Comparison of ENCODE assay signal across 21 mouse cellular contexts in the genomic region with DNA sequence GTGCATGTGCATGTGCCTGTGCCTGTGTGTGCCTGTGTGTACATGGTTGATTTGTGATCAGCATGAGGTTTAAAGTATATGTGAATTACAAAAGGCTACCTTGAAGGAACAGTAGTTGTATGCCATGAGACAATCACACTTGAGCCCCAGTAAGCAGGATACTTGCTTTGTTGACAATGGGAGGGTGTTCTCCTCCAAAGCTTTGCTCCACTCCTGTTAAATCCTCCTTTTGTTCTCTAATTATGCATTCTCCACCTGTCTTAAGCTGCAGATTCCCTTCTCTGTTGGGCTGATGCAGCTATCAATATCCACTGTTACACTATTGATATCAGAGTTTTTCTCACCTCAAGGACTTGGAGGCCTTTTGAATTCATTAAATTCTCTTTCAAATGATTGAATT. TPM values are rescaled to one million over a fixed set of nuclear protein-coding genes. Genes with fewer than 3 reads are reported as not detected.
"Had no signal": no experiment of that assay in that cellular context is flagged by ENCODE, and none has a peak within 500 bp of the region (broad histone marks: within the 10 kb centered on the region; RNA-seq: fewer than 3 reads in every experiment).

No protein-coding gene starts in this region.

- H3K4me1 ChIP-seq: midbrain, embryonic 10.5 days; midbrain, embryonic 12.5 days; neural tube, embryonic 13.5 days; neural tube, embryonic 15.5 days had no signal

- H3K27ac ChIP-seq: midbrain, embryonic 10.5 days; midbrain, embryonic 12.5 days; neural tube, embryonic 13.5 days; neural tube, embryonic 15.5 days had no signal

- H3K27me3 ChIP-seq: midbrain, embryonic 12.5 days; neural tube, embryonic 13.5 days; neural tube, embryonic 15.5 days had no signal

- DNase-seq: lung, adult 18-20 months; lung, embryonic 14.5 days; lung, postnatal 10 days; lung, postnatal 4 days; midbrain, embryonic 14.5 days; retina, postnatal 1 day; right cerebral cortex, adult 18-20 months; right cerebral cortex, postnatal 25 days; right cerebral cortex, postnatal 4 days; spleen, adult 18-20 months; thymus, adult 18-20 months; thymus, postnatal 14 days; thymus, postnatal 36 days had no signal

- H3K4me3 ChIP-seq: midbrain, embryonic 10.5 days; midbrain, embryonic 12.5 days; myocyte; neural tube, embryonic 13.5 days; neural tube, embryonic 15.5 days had no signal

- H3K9ac ChIP-seq: lung, embryonic 14.5 days; midbrain, embryonic 12.5 days; neural tube, embryonic 13.5 days; neural tube, embryonic 15.5 days had no signal

- H3K36me3 ChIP-seq: midbrain, embryonic 10.5 days; midbrain, embryonic 12.5 days; neural tube, embryonic 13.5 days; neural tube, embryonic 15.5 days had no signal

RNA-seq across cellular contexts. Expression of a gene that starts 38.2 kb away (rescaled TPM):
- total RNA-seq: megakaryocyte, adult 5-6 weeks; megakaryocyte-erythroid progenitor cell, adult 5-6 weeks had no signal
- polyA plus RNA-seq: small intestine, adult 2 months had no signal
